Mouse (Mus musculus) mature B cell (primary cell): ENCODE results near the gene Magel2.

Experiments used
- in situ Hi-C: fragments of 300-500 bp; cut with MboI; formaldehyde crosslinking; loops from 2 replicates; pipeline ENCODE4 v1.14.3; 2019

The Magel2 gene

GRCm38 (mm10) chr7:62423210-62423609 is 46.4 kb downstream of the Magel2 start:
- in situ Hi-C loops, result no loop called here

GRCm38 (mm10) chr7:62428337-62428736 is 51.5 kb downstream of the Magel2 start:
- in situ Hi-C loops, result no loop called here
